Mouse (Mus musculus): ENCODE measurements around the gene C9. TPM values are rescaled to one million over a fixed set of nuclear protein-coding genes. Genes with fewer than 3 reads are reported as not detected.

The C9 gene
- polyA plus RNA-seq, 2 experiments: 0.11 to 0.25 TPM

DNA sequence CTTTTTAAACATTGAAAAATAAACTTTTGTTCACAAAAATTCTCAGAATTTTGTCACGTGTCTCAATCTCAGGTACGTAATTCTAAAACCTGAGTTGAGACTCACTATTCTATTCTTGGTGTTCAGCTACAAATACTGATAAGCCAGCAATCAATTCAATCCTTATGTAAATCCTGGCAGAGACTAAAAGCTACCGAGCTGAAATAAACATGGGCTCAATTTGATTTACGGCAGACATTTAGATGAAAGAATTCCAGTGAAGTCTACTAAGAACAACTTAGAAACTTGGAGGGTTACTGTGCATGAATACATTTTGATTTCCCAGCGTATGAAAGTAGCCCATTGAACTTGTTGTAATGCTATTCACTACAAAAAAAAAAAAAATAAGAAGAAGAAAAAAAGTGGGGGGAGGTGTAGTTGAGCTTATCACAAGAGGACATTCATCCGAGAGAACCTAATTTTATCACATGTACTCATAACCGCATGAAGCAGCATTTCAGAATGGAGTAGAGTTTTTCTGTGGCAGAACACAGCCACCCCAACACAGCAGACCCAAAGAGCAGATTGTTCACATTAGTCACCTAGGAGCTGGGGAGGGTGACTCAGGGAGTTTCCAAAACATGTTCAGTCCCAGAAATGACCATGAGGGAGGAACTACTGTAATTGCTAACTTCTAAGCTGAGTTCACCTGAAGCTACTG lies 94.7 kb downstream of the C9 start:
- H3K9me3 ChIP-seq (ENCODE audit: control insufficient read depth, low read length): no peaks in the 10 kb centered on the region
- DNase-seq (ENCODE audit: low spot score): no peak
- no peak overlapping the region for H3K9ac ChIP-seq (ENCODE audit: low read depth, low read length, severe bottlenecking)
- H3K27me3 ChIP-seq (ENCODE audit: control insufficient read depth, insufficient read depth, low read length): no peaks in the 10 kb centered on the region
- H3K36me3 ChIP-seq (ENCODE audit: control insufficient read depth, insufficient read depth, low read length): no peaks in the 10 kb centered on the region
- H3K4me2 ChIP-seq (replicated peaks; ENCODE audit: low read depth, low read length, severe bottlenecking): no peak overlapping the region
- no peak overlapping the region for H3K4me3 ChIP-seq (replicated peaks; ENCODE audit: low read length)
- 0 out of 2 replicates have a peak, but pooled peaks cover 4% of the 10 kb centered on the region for H3K4me1 ChIP-seq (ENCODE audit: control insufficient read depth, insufficient read depth, low read length)
- no peak for ATAC-seq (ENCODE audit: low FRiP score, low read depth)
- no peak overlapping the region for H3K27ac ChIP-seq (replicated peaks; ENCODE audit: low read depth, low read length)
- WGBS: 61% methylated on average over 7 of the region's 7 CpGs
- TF ChIP-seq POLR2A (IDR thresholded peaks at IDR 0.05; ENCODE audit: borderline replicate concordance, extremely low read depth, insufficient read depth, insufficient read length): no peak

Other genes starting within 250 kb of the C9 start
- 127 and 154 TPM in 2 replicates for gene Dab2, start 145.5 kb upstream of the C9 start, polyA plus RNA-seq (2012; rRNA removed)
- 99.1 and 114 TPM in 2 replicates for gene Dab2, start 145.5 kb upstream of the C9 start, polyA plus RNA-seq (2014; fragmentation: Nextera tagmentation; extraction: Ambion mirVana)
- 6.0 and 9.8 TPM in 2 replicates for gene Fyb, start 77.5 kb downstream of the C9 start, polyA plus RNA-seq (2012; rRNA removed)
- gene Fyb, start 77.5 kb downstream of the C9 start, polyA plus RNA-seq (2014; fragmentation: Nextera tagmentation; extraction: Ambion mirVana): 8.0 and 10.1 TPM in 2 replicates